Mouse (Mus musculus) heart, postnatal 0 days (tissue): ENCODE measurements around the gene Cyp2d10. TPM values are rescaled to one million over a fixed set of nuclear protein-coding genes. Genes with fewer than 3 reads are reported as not detected.
"Not testable (repeated sequence)": the region's sequence is repeated elsewhere in the genome, so short reads cannot be mapped to it uniquely, and the experiment has no call there.

Experiments used
- ATAC-seq: fragments of 200-750 bp; cut with Nextera tagmentation; 2 replicates; pipeline ENCODE4 v1.8.0; 2017; ENCODE audit warnings: low read depth, moderate number of reproducible peaks, moderate library complexity; ENCODE audit not compliant: insufficient read depth
- DNase-seq: peaks from one replicate; pipeline ENCODE4 v3.0.0-alpha.2; 2016; ENCODE audit warnings: low spot score
- H3K27ac ChIP-seq: fragments of 300-500 bp; sonication (generic); 2 replicates; pipeline ENCODE4 v1.5.1; 2014; ENCODE audit warnings: low read depth, mild to moderate bottlenecking
- H3K27me3 ChIP-seq: fragments of 300-500 bp; sonication (generic); 2 replicates; pipeline ENCODE4 v1.6.1; 2014; ENCODE audit warnings: low read length, mixed read lengths; ENCODE audit not compliant: control insufficient read depth, insufficient read depth
- H3K36me3 ChIP-seq: fragments of 300-500 bp; sonication (generic); replicated peaks from 2 replicates; pipeline ENCODE4 v1.6.1; 2014; ENCODE audit warnings: low read length, mixed read lengths; ENCODE audit not compliant: control insufficient read depth, insufficient read depth
- H3K4me1 ChIP-seq: fragments of 300-500 bp; sonication (generic); 2 replicates; pipeline ENCODE4 v1.6.1; 2014; ENCODE audit warnings: antibody characterized with exemption; ENCODE audit not compliant: control insufficient read depth, insufficient read depth
- H3K4me2 ChIP-seq: fragments of 300-500 bp; sonication (generic); 2 replicates; pipeline ENCODE4 v1.6.1; 2014; ENCODE audit warnings: low read depth, mild to moderate bottlenecking, low read length, moderate library complexity
- H3K4me3 ChIP-seq: fragments of 300-500 bp; sonication (generic); 2 replicates; pipeline ENCODE4 v1.5.1; 2014; ENCODE audit warnings: low read depth, low read length
- H3K9ac ChIP-seq: fragments of 300-500 bp; sonication (generic); replicated peaks from 2 replicates; pipeline ENCODE4 v1.6.1; 2014; ENCODE audit warnings: low read depth, low read length, mixed read lengths
- H3K9me3 ChIP-seq: fragments of 300-500 bp; sonication (generic); replicated peaks from 2 replicates; pipeline ENCODE4 v1.6.1; 2016; ENCODE audit warnings: low read length; ENCODE audit not compliant: control insufficient read depth
- CTCF ChIP-seq: IDR thresholded peaks from 2 replicates; pipeline ENCODE4 v1.5.1; 2016; ENCODE audit warnings: antibody characterized with exemption, control low read depth, low read depth
- EP300 ChIP-seq: IDR thresholded peaks from 2 replicates; pipeline ENCODE4 v1.6.1; 2016; ENCODE audit warnings: antibody characterized with exemption, low read depth
- WGBS: fragments of 180-500 bp; shearing (Covaris S2); extraction: QIAGEN DNeasy Blood & Tissue Kit; methylation state at CpG from one replicate; pipeline ENCODE4 v1.1.7; 2014; 5-methylcytosine and 5-hydroxymethylcytosine counted together
- polyA plus RNA-seq: library from polyadenylated mRNA; unstranded; fragments of >200 nt; fragmentation: Nextera tagmentation; extraction: Ambion mirVana; gene quantifications from 2 replicates; pipeline ENCODE4 v1.2.1, GENCODE M21; 2015
- total RNA-seq: library from RNA; depleted of rRNA; stranded (reverse); fragments of >200 nt; gene quantifications from 2 replicates; pipeline ENCODE4 v1.2.3, GENCODE M21; 2014; ENCODE audit warnings: low replicate concordance

The Cyp2d10 gene
- total and polyA plus RNA-seq, 2 experiments from 2014 or later = not detected

- H3K9me3 ChIP-seq = no peaks in the 10 kb centered on the region
- H3K27me3 ChIP-seq = no peaks in the 10 kb centered on the region
- H3K4me2 ChIP-seq = no peak overlapping the region
- no peaks in the 10 kb centered on the region for H3K4me1 ChIP-seq
- DNase-seq (no peak), ATAC-seq (no peak)
- H3K36me3 ChIP-seq = no peaks in the 10 kb centered on the region
- H3K9ac ChIP-seq = no peak overlapping the region
- 73% methylated on average over 4 of the region's 4 CpGs for WGBS
- TF ChIP-seq CTCF = no peak
- no peak for TF ChIP-seq EP300
- H3K27ac ChIP-seq = no peak overlapping the region
- H3K4me3 ChIP-seq = no peak overlapping the region
Observed at GRCm38 (mm10) chr15:82407536-82407935, 541 bp upstream of the Cyp2d10 start.

- no peak for ATAC-seq
Observed at GRCm38 (mm10) chr15:82404163-82404562, 2.8 kb downstream of the Cyp2d10 start.

GRCm38 (mm10) chr15:82403606-82404005 is 3.4 kb downstream of the Cyp2d10 start:
- no peak for ATAC-seq
- Histone ChIP-seq H3K27me3 (no peaks in the 10 kb centered on the region), H3K27ac (no peak overlapping the region), H3K4me2 (no peak overlapping the region), H3K36me3 (no peaks in the 10 kb centered on the region), H3K9ac (no peak overlapping the region), H3K4me1 (no peaks in the 10 kb centered on the region), H3K4me3 (no peak overlapping the region), H3K9me3 (no peaks in the 10 kb centered on the region)
- DNase-seq = no peak
- TF ChIP-seq EP300 (no peak), CTCF (no peak)
- 91% methylated on average over 8 of the region's 9 CpGs for WGBS

More at GRCm38 (mm10) chr15:82404163-82404562, 2.8 kb downstream of the Cyp2d10 start:
- Histone ChIP-seq H3K27me3 (no peaks in the 10 kb centered on the region), H3K4me2 (no peak overlapping the region), H3K9ac (no peak overlapping the region), H3K36me3 (no peaks in the 10 kb centered on the region), H3K27ac (no peak overlapping the region), H3K4me1 (no peaks in the 10 kb centered on the region), H3K9me3 (no peaks in the 10 kb centered on the region), H3K4me3 (no peak overlapping the region)
- no peak for DNase-seq
- whole genome bisulfite sequencing = 77% methylated on average over 3 of the region's 3 CpGs
- TF ChIP-seq CTCF (no peak), EP300 (no peak)

- Histone ChIP-seq H3K27ac (no peak overlapping the region), H3K36me3 (no peaks in the 10 kb centered on the region), H3K9ac (no peak overlapping the region), H3K4me1 (no peaks in the 10 kb centered on the region), H3K27me3 (no peaks in the 10 kb centered on the region), H3K4me2 (no peak overlapping the region), H3K4me3 (no peak overlapping the region), H3K9me3 (no peaks in the 10 kb centered on the region)
- TF ChIP-seq CTCF (no peak), EP300 (no peak)
- DNase-seq (no peak), ATAC-seq (no peak)
- WGBS = 84% methylated on average over 6 of the region's 6 CpGs
Observed at GRCm38 (mm10) chr15:82402741-82403140, 4.3 kb downstream of the Cyp2d10 start.

- Histone ChIP-seq H3K9me3 (no peaks in the 10 kb centered on the region), H3K4me3 (no peak overlapping the region), H3K36me3 (no peaks in the 10 kb centered on the region), H3K4me1 (no peaks in the 10 kb centered on the region), H3K4me2 (no peak overlapping the region), H3K27me3 (no peaks in the 10 kb centered on the region), H3K9ac (no peak overlapping the region), H3K27ac (no peak overlapping the region)
- TF ChIP-seq CTCF (no peak), EP300 (no peak)
- no peak for DNase-seq
- ATAC-seq = no peak
Observed at GRCm38 (mm10) chr15:82402106-82402505, 4.9 kb downstream of the Cyp2d10 start.

GRCm38 (mm10) chr15:82401516-82401915 is 5.5 kb downstream of the Cyp2d10 start:
- no peak for DNase-seq
- Histone ChIP-seq H3K27me3 (no peaks in the 10 kb centered on the region), H3K9me3 (no peaks in the 10 kb centered on the region), H3K36me3 (no peaks in the 10 kb centered on the region), H3K4me2 (no peak overlapping the region), H3K9ac (no peak overlapping the region), H3K27ac (no peak overlapping the region), H3K4me3 (no peak overlapping the region), H3K4me1 (no peaks in the 10 kb centered on the region)
- ATAC-seq = no peak
- TF ChIP-seq EP300 (no peak), CTCF (no peak)
- WGBS = 77% methylated on average over 2 of the region's 2 CpGs

GRCm38 (mm10) chr15:82395955-82396354 is 11.0 kb downstream of the Cyp2d10 start:
- H3K27me3 ChIP-seq, H3K4me1 ChIP-seq, H3K4me3 ChIP-seq, H3K9me3 ChIP-seq, H3K4me2 ChIP-seq, H3K9ac ChIP-seq, DNase-seq, H3K27ac ChIP-seq, ATAC-seq, H3K36me3 ChIP-seq: not testable (repeated sequence)
- WGBS = 79% methylated on average over 3 of the region's 3 CpGs

GRCm38 (mm10) chr15:82393922-82394321 is 13.1 kb downstream of the Cyp2d10 start, which contains the start of gene Cyp2d11:
Gene Cyp2d11, minus strand, starts transcription at chr15:82394022.
- not testable (repeated sequence) for ATAC-seq, H3K27me3 ChIP-seq, H3K9me3 ChIP-seq, H3K4me2 ChIP-seq, H3K4me3 ChIP-seq, H3K27ac ChIP-seq, DNase-seq, H3K36me3 ChIP-seq, H3K9ac ChIP-seq, H3K4me1 ChIP-seq
- 77% methylated on average over 2 of the region's 2 CpGs for WGBS
